Mouse (Mus musculus): Measurements from ENCODE around the gene Gsdma2.
"Not testable (repeated sequence)": the region's sequence is repeated elsewhere in the genome, so short reads cannot be mapped to it uniquely, and the experiment has no call there.

The Gsdma2 gene

DNA sequence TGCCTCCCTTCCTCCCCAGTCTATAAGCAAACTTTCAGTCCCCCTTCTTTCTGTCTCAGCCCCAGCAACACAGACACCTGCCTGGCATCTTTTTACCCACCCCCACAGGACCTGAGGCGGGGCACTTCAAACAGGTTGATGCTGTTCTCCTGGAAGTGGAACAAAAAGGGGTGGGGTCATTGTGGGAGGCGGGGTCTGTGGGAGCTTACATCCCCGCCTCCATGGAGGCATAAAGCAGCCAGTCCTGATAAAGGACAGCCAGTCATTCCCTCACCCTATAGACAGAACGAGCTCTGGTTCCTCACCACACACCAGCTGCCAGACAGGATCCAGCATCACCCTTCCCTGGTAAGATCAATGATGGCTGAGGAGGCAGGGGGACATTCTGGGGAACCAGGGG lies 17.5 kb downstream of the Gsdma2 start, which contains the start of gene Gsdma:
Gsdma (plus strand) TSS at position 261 of the 400 bp plus-strand sequence.
- DNase-seq (ENCODE audit: extremely low read depth, insufficient read length, low spot score) = no peak

DNA sequence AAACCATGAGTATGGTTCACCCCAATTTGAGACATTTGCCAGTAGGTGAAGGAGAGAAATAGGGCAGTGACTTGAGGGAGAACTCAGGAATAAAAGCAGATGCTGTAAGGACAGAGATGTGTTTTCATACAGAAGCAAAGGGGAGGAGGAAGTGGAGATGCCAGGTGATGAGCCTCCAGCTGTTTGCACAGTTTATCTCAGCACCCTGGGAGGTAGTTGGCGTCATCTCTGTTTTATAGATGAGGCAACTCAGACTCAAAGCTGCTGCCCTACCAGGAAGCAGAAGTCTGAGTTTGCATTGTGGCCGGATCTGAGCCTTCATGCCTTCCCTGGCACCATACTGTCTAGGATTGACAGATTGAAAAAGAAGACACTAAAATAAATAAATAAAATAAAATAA lies 22.4 kb downstream of the Gsdma2 start:
- DNase-seq (ENCODE audit: extremely low read depth, insufficient read length, low spot score) = no peak

DNA sequence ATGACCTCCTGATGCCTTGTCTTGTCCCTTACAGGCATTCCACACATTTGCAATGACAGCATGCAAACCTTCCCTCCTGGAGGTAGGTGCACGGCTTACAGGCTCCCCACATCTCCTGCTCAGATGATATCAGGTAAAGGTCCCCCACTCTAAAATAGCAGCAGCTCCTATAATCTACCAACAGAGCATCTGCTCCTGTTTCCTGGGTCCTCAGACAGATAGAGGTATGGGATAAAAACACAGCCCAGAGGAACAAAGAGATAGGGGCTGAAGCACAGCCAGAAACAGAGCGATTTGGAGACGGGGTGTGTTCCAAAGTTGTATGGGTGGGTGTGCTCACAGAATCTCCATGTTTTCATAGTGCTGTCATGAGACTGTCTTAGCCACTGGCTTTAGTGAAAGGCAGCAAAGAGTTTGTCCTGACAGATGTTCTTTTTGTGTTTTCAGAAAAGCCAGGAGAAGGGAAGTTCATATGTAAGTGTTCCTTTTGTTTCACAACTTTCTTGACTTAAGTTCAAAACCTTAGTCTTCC lies 24.8 kb downstream of the Gsdma2 start:
- DNase-seq (ENCODE audit: extremely low read depth, insufficient read length, low spot score) = no peak

DNA sequence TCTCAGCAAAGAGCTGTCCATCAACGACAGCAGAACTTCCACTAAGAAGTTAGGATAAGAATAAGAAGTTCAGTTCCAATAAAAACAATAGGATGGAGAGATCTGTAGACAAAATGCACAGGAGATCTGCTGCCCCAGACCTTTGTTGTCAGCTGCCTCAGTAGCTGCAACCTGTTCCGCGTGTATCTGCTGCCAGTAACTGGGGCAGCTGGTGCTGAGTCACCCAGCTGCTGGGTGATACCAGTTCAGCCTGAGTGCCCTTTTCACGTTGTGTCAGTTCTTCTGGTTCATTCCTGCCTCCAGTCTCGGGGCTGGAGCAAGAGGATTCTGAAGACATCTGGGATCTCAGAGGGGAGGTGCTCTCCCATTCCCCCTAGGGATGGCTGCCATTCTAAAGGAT lies 25.3 kb downstream of the Gsdma2 start:
- DNase-seq (ENCODE audit: extremely low read depth, insufficient read length, low spot score) = no peak

DNA sequence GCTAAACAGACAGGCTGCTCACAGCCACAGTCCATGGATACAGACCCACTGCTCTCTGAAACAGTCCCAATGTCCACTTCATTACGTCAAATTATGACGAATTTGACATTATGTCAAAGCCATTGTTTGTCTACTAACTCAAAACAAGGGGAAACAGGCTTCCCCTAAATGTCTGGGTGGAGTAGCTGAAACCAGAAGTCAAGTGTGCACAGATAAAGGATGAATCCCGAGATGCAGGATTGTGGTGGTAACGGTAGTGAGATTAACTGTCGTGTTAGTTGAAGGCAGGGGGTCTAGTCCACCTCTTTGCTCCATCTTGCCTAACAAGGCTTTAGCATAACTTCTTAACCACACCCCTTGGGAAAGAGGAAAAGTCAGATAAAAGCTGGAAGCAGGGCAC lies 25.9 kb downstream of the Gsdma2 start:
- no peak for DNase-seq (ENCODE audit: extremely low read depth, insufficient read length, low spot score)

DNA sequence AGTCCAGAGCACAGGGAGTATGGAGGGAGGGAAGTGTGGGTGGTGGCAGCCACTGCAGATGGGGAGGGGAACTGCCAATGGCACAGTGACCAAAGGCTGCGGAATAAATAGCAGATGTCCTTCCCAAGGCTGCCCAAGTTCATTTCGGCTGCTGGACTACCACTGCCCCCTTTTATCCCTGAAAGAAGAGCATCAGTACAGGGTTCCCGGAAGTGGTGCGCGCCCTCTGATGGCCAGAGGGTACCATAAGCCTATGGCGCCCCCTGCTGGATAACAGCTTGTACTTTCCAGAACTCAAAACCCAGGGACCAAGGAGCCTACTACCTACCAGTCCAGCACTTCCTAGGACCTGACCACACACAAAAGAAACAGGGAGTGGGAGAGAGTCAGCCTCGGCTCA lies 26.6 kb downstream of the Gsdma2 start:
- peak; percentile 52 for DNase-seq (ENCODE audit: extremely low read depth, insufficient read length, low spot score)

DNA sequence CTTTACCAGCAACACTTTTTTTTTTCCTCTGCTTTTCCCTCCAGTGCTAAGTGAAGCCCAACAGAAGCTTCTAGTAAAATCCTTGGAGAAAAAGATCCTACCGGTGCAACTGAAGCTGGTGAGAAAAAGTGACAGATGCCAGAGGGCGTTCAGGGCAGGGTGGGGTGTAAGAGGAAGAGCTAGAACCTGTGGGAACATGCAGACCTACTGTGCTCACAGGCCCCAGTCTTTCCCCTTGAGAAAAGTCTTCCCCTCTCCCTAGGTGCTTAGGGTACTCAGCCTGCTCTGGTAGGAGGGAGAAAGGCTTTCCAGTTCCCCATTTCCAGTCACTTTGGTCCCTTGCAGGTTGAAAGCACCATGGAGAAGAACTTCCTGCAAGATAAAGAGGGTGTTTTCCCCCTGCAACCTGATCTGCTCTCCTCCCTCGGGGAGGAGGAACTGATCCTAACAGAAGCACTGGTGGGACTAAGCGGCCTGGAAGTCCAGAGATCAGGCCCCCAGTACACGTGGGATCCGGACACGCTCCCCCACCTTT lies 29.3 kb downstream of the Gsdma2 start:
- no peak for DNase-seq (ENCODE audit: extremely low read depth, insufficient read length, low spot score)

DNA sequence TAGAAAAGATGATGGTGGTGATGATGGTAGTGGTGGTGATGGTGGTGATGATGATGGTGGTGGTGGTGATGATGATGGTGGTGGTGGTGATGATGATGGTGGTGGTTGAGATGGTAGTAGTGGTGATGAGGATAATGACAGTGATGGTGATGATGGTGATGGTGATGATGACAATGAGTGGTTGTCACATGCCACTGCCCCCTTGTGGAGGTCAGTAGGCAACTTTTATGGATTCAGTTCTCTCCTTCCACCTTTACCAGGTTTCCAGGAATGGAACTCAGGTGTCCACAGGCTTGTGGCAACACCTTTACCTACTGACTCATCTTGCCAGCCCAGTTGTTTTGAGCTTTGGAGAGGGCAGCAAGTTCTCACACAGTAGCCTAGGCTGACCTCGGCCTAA lies 33.5 kb downstream of the Gsdma2 start:
- no peak for DNase-seq (ENCODE audit: extremely low read depth, insufficient read length, low spot score)

DNA sequence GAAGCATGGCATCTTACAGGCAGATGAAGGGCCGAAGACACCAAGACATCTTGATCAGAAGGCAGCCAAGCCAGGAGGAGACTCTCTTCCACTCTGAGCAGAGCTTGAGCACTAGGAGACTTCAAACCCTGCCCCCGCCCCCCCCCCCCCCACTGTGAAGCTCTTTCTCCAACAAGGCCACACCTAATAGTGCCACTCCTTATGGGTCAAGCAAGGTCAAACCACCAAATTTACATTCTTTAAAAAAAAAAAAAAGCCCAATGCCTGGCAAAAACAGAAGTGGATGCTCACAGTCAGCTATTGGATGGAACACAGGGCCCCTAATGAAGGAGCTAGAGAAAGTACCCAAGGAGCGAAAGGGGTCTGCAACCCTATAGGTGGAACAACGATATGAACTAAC lies 34.0 kb downstream of the Gsdma2 start:
- DNase-seq (ENCODE audit: extremely low read depth, insufficient read length, low spot score) = not testable (repeated sequence)

DNA sequence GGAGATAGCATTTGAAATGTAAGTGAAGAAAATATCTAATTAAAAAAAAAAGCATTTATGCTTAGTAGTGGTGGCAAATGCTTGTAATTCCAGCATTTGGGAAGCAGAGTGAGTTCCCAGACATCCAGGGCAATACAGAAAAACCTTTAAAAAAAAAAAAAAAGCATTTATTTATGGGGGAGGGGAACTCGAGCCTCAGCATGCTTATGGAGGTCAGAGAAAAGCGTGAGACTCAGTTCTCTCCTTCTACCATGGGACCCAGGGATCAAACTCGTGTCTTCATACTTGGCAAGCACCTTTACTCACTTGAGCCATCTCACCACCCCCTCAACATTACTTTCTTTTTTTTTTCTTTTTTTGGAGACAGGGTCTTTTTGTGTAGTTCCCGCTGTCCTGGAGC lies 34.6 kb downstream of the Gsdma2 start:
- DNase-seq (ENCODE audit: extremely low read depth, insufficient read length, low spot score) = no peak

DNA sequence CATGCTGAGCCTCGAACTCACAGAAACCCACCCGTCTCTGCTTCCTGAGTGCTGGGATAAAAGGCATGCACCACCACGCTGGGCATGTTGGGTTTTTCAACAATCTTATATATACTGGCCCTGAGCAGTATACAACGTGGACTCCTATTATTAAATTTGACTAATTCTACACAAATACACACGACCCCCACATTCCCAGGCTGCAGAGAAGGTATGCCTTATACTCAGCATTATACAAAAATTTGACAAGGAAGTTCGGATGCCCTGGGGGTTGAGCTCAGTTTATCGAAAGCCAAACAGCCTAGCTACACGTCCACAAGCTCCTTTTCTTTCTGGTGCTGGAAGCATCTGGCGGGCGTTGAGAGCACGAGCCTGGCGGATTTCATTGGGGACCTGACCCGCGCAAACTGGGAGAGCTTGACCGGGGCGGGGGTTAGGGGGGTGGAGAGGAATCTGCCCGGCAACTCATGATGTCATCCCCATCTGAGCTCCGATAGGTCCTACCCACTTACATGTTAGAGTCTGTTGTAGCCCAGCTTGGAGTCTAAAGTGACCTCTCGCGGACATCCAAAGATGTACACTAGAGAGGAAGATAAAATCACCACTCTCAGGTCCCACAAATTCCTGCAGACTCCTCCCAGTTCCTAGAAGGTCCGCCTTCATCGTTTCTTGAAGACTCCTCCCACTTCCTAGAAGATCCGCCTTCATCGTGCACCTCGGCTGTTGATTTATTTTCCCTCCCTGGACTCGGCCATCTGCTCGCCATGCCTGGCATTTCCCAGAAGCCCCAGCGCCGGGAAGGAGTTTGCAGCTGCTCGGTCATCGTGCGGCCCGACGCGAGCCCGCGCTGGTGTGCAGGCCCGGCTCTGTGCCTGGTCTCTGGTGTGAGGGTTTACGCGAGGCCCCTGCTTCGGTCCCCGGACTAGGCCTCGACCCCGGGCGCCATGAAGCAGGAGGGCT lies 35.5 kb downstream of the Gsdma2 start, which contains the start of gene Psmd3:
Psmd3 (plus strand) TSS at position 769 of the 960 bp plus-strand sequence.
- DNase-seq (ENCODE audit: extremely low read depth, insufficient read length, low spot score) = peak; percentile 93

DNA sequence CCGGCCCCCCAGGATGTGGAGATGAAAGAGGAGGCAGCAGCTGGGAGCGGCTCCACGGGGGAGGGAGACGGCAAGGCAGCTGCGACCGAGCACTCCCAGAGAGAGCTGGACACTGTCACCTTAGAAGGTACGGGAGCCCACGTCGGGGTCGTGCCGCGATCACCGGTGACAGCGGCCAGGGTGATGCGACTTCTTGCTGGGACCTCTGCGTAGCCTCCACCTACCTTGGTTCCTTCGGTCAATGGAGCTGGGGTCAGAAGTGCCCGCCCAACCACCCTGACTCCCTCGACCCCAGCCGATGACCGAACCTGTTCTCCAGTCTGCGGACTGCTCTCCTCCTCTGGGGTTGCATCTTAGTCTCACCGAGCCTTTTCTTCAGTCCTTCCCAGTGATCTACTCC lies 36.3 kb downstream of the Gsdma2 start:
- DNase-seq (ENCODE audit: extremely low read depth, insufficient read length, low spot score) = no peak

DNA sequence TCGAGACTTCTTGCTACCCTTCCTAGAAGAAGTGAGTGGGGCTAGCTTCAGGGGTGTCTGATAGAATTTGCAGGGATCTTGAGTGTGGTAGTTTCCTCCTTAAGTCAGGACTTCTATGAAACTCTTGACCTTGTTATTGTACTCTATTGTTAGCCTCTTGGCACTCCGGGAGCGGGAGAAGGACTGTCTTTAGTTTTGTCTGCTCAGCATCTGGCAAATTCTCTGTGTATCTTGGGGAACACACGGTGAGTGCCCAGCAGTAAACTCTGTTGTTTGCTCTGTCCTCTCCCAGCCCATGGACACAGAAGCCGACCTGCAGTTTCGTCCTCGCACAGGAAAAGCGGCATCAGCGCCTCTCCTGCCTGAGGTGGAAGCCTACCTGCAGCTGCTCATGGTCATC lies 39.1 kb downstream of the Gsdma2 start:
- DNase-seq (ENCODE audit: extremely low read depth, insufficient read length, low spot score) = no peak

DNA sequence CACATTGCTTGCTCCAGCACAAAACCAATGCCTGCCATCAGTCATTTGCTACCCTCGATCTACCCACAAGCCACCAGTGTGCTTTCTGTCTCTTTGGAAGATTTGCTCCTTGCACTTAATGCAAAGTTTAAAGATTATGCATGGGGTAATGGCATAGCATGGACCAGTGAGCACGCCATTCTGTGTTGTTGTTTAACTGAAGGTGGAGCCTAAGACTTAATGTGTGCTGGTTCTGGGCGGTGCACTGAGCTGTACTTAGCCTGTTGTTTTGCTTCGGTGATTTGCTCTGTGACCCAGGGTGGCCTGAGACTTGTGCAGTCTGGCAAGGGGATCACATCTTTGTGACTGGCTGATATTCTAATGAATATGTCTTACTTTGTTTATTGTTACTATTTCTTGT lies 40.4 kb downstream of the Gsdma2 start:
- no peak for DNase-seq (ENCODE audit: extremely low read depth, insufficient read length, low spot score)

DNA sequence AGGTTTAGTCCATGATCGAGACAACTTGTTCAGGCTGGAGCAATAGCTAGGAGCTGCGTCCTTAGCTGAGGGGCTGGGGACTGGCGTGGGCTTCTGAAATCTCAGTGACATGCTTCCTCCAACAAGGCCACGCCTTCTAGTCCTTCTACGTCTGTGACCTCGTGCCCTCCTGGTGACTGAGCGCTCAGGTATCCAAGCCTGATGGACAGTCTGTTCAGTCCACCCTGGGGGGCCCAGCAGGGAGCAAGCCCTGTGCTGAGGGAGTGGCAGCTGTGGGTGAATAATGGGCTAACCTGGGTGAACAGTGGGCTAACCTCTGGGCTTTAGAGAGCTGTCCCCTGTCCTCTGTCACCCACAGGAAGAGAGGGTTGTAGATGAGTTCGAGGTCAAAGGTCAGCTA lies 41.5 kb downstream of the Gsdma2 start:
- DNase-seq (ENCODE audit: extremely low read depth, insufficient read length, low spot score) = no peak

DNA sequence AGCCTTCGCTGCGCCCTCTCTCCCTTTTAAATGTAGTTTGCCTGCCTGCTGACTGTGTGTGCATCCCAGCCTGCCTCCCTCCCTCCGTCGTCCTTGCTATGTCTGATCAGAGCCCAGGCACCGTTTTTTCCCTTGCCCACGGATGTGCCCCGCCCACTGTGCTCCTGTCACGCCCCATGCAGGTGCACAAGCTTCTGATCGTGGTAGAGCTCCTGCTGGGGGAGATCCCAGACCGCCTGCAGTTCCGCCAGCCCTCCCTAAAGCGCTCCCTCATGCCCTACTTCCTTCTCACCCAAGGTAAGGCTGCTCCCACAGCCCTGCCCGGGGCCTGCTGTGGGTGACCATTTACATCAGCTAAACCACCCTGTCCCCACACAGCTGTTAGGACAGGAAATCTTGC lies 46.6 kb downstream of the Gsdma2 start:
- no peak for DNase-seq (ENCODE audit: extremely low read depth, insufficient read length, low spot score)

DNA sequence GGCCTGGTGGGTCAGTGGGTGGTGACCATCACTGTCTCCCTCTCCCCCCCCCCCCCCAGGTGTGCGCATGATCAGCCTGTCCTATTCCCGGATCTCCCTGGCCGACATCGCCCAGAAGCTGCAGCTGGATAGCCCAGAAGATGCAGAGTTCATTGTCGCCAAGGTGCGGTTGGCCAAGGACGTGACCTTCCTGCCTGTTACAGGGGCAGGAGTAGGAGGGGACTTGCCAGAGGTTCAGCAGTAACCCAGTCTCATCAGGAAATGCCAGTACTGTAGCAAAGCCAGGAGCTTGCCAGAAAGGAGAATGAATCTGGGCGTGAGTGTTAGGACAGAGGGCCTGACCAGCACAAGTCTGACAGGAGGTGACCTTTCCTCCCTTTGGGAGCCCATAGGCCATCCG lies 47.2 kb downstream of the Gsdma2 start:
- no peak for DNase-seq (ENCODE audit: extremely low read depth, insufficient read length, low spot score)

DNA sequence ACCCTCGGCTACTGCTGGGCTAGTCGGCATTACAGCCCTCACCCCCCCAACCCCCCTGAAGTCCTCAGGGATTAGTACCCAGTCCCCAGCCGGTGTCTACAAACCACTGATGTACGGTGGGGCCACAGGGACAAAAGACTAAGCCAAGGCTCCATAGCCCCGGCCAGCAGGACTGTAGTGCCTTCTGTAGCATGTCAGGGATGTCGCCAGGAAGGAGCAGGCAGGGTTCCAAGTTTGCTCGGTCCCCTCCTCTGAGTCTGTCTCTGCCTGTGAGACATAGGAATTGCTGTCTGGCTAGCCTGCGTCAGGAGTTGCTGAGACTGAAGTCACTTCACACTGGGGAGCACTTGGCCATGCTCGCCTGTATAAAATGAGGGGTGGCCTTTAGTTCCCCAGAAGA lies 47.7 kb downstream of the Gsdma2 start:
- no peak for DNase-seq (ENCODE audit: extremely low read depth, insufficient read length, low spot score)

DNA sequence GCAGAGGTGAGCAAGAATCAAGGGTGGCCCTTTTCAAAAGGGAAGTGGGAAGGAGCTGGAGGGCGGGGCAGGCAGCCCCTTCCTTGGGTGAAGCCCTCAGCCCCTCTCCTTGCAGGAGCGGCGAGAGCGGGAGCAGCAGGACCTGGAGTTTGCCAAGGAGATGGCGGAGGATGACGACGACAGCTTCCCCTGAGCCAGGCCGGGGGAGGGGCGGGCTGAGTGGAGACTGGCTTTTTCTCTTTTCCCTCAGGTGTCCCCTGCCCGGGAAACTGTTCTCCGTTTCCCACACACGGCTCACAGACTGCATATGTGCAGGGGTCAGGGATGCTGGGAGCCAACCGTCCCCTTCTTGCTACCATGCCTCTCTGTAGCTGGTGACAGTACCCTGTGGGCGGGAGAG lies 48.8 kb downstream of the Gsdma2 start:
- no peak for DNase-seq (ENCODE audit: extremely low read depth, insufficient read length, low spot score)

DNA sequence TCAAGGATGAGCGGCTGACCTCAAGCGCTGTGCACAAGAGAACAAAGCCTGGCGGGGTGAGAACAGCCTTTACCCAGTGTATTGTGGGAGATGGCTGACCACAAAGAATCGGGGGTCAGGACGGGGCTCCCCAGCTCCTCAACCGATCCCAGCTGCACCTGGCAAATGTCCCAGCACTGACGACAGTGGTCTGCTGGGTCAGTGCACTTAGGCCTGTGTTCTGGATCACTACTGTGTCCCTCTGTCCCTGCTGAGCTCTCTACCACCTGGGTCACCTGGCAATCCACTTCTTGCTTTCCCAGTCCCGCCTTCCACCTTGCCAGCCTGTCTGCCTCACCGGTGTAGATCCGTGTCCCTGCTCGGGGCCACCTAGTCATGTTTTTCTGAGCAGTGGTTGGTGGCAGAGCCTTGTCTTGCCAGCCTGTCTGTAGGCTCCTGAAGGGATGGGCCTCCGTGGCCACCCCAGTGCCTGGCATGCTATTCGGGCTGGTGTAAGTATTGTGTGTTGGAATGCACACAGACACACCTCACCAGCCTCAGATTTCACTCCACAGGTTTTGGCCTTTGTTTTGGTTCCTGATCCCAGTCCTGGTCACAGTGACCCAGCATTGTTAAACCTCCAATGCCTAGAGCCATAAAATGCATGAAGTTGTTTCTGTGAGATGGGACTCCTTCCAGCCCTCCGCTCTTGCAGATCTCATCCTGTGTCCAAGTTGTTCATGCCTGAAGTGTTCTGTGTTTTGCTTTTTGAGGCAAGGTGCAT lies 50.1 kb downstream of the Gsdma2 start:
- no peak for DNase-seq (ENCODE audit: extremely low read depth, insufficient read length, low spot score)

DNA sequence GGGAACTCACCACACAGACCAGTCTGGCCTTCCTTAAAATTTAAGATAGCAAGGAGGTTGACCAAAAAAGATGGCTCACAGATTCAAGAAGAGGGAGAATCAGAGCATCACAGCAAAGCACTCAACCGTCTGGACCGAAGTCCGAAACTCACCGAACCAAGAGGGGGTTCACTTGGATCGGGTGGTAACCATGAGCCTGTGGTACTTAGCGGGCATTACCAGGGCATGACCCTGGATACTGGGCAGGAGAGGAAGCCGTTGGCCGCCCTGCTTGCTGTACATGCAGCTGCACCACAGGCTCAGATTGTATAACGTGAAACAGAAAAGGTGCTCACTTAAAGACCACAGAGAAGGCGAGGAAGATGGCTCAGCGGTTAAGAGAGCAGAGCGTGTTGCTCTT lies 50.7 kb downstream of the Gsdma2 start:
- DNase-seq (ENCODE audit: extremely low read depth, insufficient read length, low spot score) = no peak
